Mouse (Mus musculus) neural tube, embryonic 15.5 days (tissue): ENCODE results near the gene Dnajc10. TPM values are rescaled to one million over a fixed set of nuclear protein-coding genes. Genes with fewer than 3 reads are reported as not detected.

ENCODE experiments used
- ATAC-seq: fragments of 200-750 bp; cut with Nextera tagmentation; 2 replicates; pipeline ENCODE4 v1.8.0; 2017; ENCODE audit warnings: mild to moderate bottlenecking, moderate TSS enrichment, moderate library complexity; ENCODE audit not compliant: low FRiP score
- H3K27ac ChIP-seq: fragments of 300-500 bp; sonication (generic); replicated peaks from 2 replicates; pipeline ENCODE4 v1.5.1; 2015; ENCODE audit warnings: mild to moderate bottlenecking, inconsistent platforms
- H3K27me3 ChIP-seq: fragments of 300-500 bp; sonication (generic); replicated peaks from 2 replicates; pipeline ENCODE4 v1.6.1; 2015; ENCODE audit warnings: inconsistent platforms
- H3K36me3 ChIP-seq: fragments of 300-500 bp; sonication (generic); 2 replicates; pipeline ENCODE4 v1.6.1; 2015; ENCODE audit warnings: inconsistent platforms
- H3K4me1 ChIP-seq: fragments of 300-500 bp; sonication (generic); 2 replicates; pipeline ENCODE4 v1.6.1; 2015; ENCODE audit warnings: inconsistent platforms
- H3K4me2 ChIP-seq: fragments of 300-500 bp; sonication (generic); 2 replicates; pipeline ENCODE4 v1.6.1; 2015; ENCODE audit warnings: inconsistent platforms, mild to moderate bottlenecking, moderate library complexity
- H3K4me3 ChIP-seq: fragments of 300-500 bp; sonication (generic); replicated peaks from 2 replicates; pipeline ENCODE4 v1.5.1; 2015; ENCODE audit warnings: mild to moderate bottlenecking, inconsistent platforms
- H3K9ac ChIP-seq: fragments of 300-500 bp; sonication (generic); replicated peaks from 2 replicates; pipeline ENCODE4 v1.6.1; 2015; ENCODE audit warnings: mild to moderate bottlenecking, inconsistent platforms
- H3K9me3 ChIP-seq: fragments of 300-500 bp; sonication (generic); replicated peaks from 2 replicates; pipeline ENCODE4 v1.6.1; 2016; ENCODE audit warnings: inconsistent platforms
- whole genome bisulfite sequencing: fragments of 180-500 bp; shearing (Covaris S2); methylation state at CpG from one replicate; pipeline ENCODE4 v1.1.7; 2015; ENCODE audit warnings: mixed read lengths; 5-methylcytosine and 5-hydroxymethylcytosine counted together
- polyA plus RNA-seq: library from polyadenylated mRNA; unstranded; fragments of >200 nt; fragmentation: Nextera tagmentation; extraction: Ambion mirVana; gene quantifications from 2 replicates; pipeline ENCODE4 v1.2.1, GENCODE M21; 2015

The Dnajc10 gene
- polyA plus RNA-seq, 1 experiment from 2014 or later: 60.1 TPM

GRCm38 (mm10) chr2:80303957-80304356, 11.3 kb upstream of the Dnajc10 start:
- 93% methylated on average over 2 of the region's 2 CpGs for WGBS
- no peaks in the 10 kb centered on the region for H3K9me3 ChIP-seq
- H3K9ac ChIP-seq: no peak overlapping the region
- H3K4me1 ChIP-seq: no peaks in the 10 kb centered on the region
- no peak for ATAC-seq
- H3K4me3 ChIP-seq: no peak overlapping the region
- H3K36me3 ChIP-seq: no peaks in the 10 kb centered on the region
- no peak overlapping the region for H3K27ac ChIP-seq
- H3K27me3 ChIP-seq: no peaks in the 10 kb centered on the region
- H3K4me2 ChIP-seq: no peak overlapping the region

- H3K9me3 ChIP-seq: no peaks in the 10 kb centered on the region
- no peak overlapping the region for H3K4me3 ChIP-seq
- H3K4me2 ChIP-seq: no peak overlapping the region
- no peaks in the 10 kb centered on the region for H3K36me3 ChIP-seq
- H3K4me1 ChIP-seq: no peaks in the 10 kb centered on the region
- H3K27ac ChIP-seq: no peak overlapping the region
- H3K9ac ChIP-seq: no peak overlapping the region
- ATAC-seq: no peak
- WGBS: 91% methylated on average over 3 of the region's 3 CpGs
- no peaks in the 10 kb centered on the region for H3K27me3 ChIP-seq
These were observed 7.6 kb upstream of the Dnajc10 start for GRCm38 (mm10) chr2:80307701-80308100.

- peaks cover 2% of the 10 kb centered on the region for H3K4me1 ChIP-seq
- H3K36me3 ChIP-seq: no peaks in the 10 kb centered on the region
- no peak overlapping the region for H3K9ac ChIP-seq
- 76% methylated on average over 4 of the region's 4 CpGs for WGBS
- no peaks in the 10 kb centered on the region for H3K27me3 ChIP-seq
- no peak overlapping the region for H3K4me3 ChIP-seq
- H3K9me3 ChIP-seq: no peaks in the 10 kb centered on the region
- no peak for ATAC-seq
- no peak overlapping the region for H3K27ac ChIP-seq
- H3K4me2 ChIP-seq: no peak overlapping the region
These were observed 5.5 kb upstream of the Dnajc10 start for GRCm38 (mm10) chr2:80309775-80310174.

GRCm38 (mm10) chr2:80310772-80311171, 4.5 kb upstream of the Dnajc10 start:
- peaks cover 4% of the 10 kb centered on the region for H3K4me1 ChIP-seq
- H3K4me3 ChIP-seq: no peak overlapping the region
- 71% methylated on average over 4 of the region's 4 CpGs for WGBS
- H3K4me2 ChIP-seq: no peak overlapping the region
- no peak for ATAC-seq
- no peaks in the 10 kb centered on the region for H3K27me3 ChIP-seq
- H3K36me3 ChIP-seq: no peaks in the 10 kb centered on the region
- no peak overlapping the region for H3K27ac ChIP-seq
- no peak overlapping the region for H3K9ac ChIP-seq
- H3K9me3 ChIP-seq: no peaks in the 10 kb centered on the region

DNA sequence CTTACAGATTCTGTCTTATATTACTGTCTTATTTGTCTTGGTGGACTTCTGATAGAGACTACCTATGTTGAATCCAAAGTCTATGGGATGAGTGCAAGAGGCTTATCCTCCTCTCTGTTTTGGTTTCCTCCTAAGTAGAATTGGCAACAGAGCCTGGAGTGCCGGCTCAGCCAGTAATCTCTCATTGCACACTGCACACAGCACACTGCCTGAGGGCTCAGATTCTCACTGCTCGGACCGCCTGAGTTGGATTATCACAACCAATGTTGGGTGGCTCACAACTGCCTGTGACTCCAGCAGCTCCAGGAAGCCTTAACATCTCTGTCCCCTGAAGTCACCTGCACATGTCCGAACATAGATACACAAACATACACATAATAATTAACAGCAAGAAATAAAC, 3.9 kb upstream of the Dnajc10 start:
- Histone ChIP-seq H3K4me2 (no peak overlapping the region), H3K27ac (no peak overlapping the region), H3K9me3 (no peaks in the 10 kb centered on the region), H3K36me3 (no peaks in the 10 kb centered on the region), H3K4me1 (peaks cover 9% of the 10 kb centered on the region), H3K27me3 (no peaks in the 10 kb centered on the region), H3K4me3 (no peak overlapping the region), H3K9ac (no peak overlapping the region)
- WGBS: 73% methylated on average over 4 of the region's 4 CpGs
- no peak for ATAC-seq

GRCm38 (mm10) chr2:80314201-80314600, 1.1 kb upstream of the Dnajc10 start:
- no peaks in the 10 kb centered on the region for H3K9me3 ChIP-seq
- 45% methylated on average over 1 of the region's 1 CpGs for WGBS
- H3K27ac ChIP-seq: no peak overlapping the region
- no peak for ATAC-seq
- no peak overlapping the region for H3K4me3 ChIP-seq
- peaks cover 17% of the 10 kb centered on the region for H3K4me1 ChIP-seq
- H3K36me3 ChIP-seq: no peaks in the 10 kb centered on the region
- no peaks in the 10 kb centered on the region for H3K27me3 ChIP-seq
- H3K4me2 ChIP-seq: no peak overlapping the region
- no peak overlapping the region for H3K9ac ChIP-seq

DNA sequence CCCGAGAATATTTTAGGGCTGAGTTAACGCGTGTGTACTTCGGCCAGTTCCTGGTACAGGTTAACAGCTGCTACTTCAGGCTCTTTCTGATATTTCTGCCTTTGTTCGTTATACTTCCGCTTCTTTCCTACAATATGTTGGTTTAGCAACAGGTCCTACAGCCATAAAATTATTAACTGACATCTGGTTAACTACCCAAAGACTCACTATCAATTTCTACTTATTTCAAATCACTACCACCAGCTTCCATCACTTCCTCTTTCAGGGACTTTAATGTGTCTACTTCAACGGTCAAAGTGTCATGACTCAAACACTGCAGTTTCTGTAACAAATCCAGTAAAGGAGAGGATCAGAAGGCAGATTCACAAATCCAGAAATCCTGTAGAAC, 418 bp upstream of the Dnajc10 start:
- 50% methylated on average over 7 of the region's 7 CpGs for WGBS
- Histone ChIP-seq H3K9me3 (no peaks in the 10 kb centered on the region), H3K36me3 (peaks cover 4% of the 10 kb centered on the region; the same call in 1 of the 2 replicates), H3K9ac (peak overlapping the region; percentile 89), H3K27ac (peak overlapping the region; percentile 96), H3K4me1 (peaks cover 17% of the 10 kb centered on the region), H3K4me3 (peak overlapping the region; percentile 82), H3K27me3 (no peaks in the 10 kb centered on the region), H3K4me2 (peak overlapping the region; percentile 66)
- ATAC-seq: peak; percentile 23

DNA sequence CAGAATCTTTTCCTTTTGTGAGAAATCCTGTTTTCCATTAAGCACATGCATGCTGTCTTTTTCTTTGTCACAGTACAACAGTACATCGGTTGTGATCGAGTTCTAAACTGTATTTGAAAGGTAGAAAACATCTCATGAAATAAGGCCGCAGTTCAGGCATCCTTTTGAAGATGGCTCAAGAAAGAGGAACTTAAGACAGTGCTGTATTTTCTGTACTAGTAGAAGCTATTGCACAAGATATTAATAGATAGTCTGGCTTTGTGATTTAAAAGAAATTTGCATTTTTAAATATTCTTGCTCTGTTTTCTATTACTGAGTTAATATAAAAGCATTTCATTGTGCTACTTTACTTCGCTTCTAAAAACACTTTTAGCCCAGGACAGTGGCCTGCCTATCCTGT, 7.6 kb downstream of the Dnajc10 start:
- Histone ChIP-seq H3K4me1 (no peaks in the 10 kb centered on the region), H3K27me3 (no peaks in the 10 kb centered on the region), H3K4me2 (no peak overlapping the region), H3K27ac (no peak overlapping the region), H3K4me3 (no peak overlapping the region), H3K9me3 (no peaks in the 10 kb centered on the region), H3K9ac (no peak overlapping the region), H3K36me3 (peaks cover 50% of the 10 kb centered on the region)
- 96% methylated on average over 4 of the region's 4 CpGs for WGBS
- no peak for ATAC-seq

- H3K4me3 ChIP-seq: no peak overlapping the region
- ATAC-seq: no peak
- H3K27me3 ChIP-seq: no peaks in the 10 kb centered on the region
- no peak overlapping the region for H3K4me2 ChIP-seq
- WGBS: 98% methylated on average over 2 of the region's 2 CpGs
- no peak overlapping the region for H3K9ac ChIP-seq
- H3K27ac ChIP-seq: no peak overlapping the region
- H3K9me3 ChIP-seq: no peaks in the 10 kb centered on the region
- H3K36me3 ChIP-seq: peaks cover 58% of the 10 kb centered on the region
- no peaks in the 10 kb centered on the region for H3K4me1 ChIP-seq
These were observed 10.5 kb downstream of the Dnajc10 start for GRCm38 (mm10) chr2:80325779-80326178.

DNA sequence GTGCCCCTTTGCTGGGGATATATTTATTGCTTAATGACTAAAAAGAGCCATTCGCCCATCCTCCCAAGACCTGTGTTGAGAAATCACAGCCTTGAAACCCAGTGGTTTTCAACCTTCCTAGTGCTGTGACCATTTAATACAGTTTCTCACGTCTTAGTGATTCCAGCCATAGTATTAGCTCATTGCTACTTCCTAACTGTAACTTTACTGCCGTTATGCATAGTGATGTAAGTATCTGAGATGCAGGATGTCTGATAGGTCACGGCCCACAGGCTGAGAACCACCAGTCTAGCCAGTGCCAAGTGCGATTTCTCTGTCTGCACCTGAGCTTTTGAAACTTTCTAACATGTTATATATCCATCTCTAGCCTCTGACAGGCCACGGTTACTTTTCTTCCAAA, 12.0 kb downstream of the Dnajc10 start:
- ATAC-seq: no peak
- no peak overlapping the region for H3K9ac ChIP-seq
- no peaks in the 10 kb centered on the region for H3K9me3 ChIP-seq
- no peak overlapping the region for H3K4me2 ChIP-seq
- H3K27me3 ChIP-seq: no peaks in the 10 kb centered on the region
- no peaks in the 10 kb centered on the region for H3K4me1 ChIP-seq
- H3K4me3 ChIP-seq: no peak overlapping the region
- WGBS: 95% methylated on average over 6 of the region's 6 CpGs
- peaks cover 48% of the 10 kb centered on the region for H3K36me3 ChIP-seq
- H3K27ac ChIP-seq: no peak overlapping the region

DNA sequence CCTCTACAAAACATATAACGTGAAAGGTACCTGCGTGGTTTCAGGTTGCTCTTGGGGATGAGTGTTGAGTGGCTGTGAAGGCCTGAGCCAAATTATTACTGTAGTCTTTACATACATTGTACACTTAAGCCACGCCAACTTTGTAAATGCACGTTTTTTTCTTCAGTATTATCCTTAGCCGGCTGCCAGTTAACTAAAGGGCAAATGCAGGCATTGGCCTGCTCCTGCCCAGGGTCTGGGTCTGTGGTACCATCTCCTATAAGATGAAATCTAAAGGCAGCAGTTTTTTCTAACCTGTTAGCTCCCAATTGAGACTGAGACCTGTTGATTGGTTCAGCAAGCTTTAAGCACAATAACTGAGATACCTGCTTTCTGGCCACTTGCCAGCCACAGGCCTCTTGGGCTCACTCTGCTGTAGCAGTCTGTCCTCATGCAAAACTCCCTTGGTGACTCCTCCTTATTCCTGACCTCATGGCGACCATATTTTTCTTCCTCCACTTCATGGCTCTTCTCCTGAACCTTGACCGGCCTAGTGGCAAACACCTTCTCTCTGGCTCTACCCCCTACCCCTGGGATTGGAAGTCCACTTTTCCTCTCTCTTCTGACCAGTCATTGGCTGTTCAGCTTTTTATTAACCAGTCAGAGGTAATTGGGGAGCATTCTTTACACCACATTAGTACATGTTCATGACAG, 13.8 kb downstream of the Dnajc10 start:
- Histone ChIP-seq H3K27me3 (no peaks in the 10 kb centered on the region), H3K27ac (no peak overlapping the region), H3K4me2 (no peak overlapping the region), H3K36me3 (peaks cover 42% of the 10 kb centered on the region), H3K4me1 (no peaks in the 10 kb centered on the region), H3K9me3 (no peaks in the 10 kb centered on the region), H3K9ac (no peak overlapping the region), H3K4me3 (no peak overlapping the region)
- WGBS: 94% methylated on average over 7 of the region's 7 CpGs
- no peak for ATAC-seq

- WGBS: 95% methylated on average over 9 of the region's 9 CpGs
- no peaks in the 10 kb centered on the region for H3K27me3 ChIP-seq
- no peak overlapping the region for H3K4me2 ChIP-seq
- no peak overlapping the region for H3K27ac ChIP-seq
- no peaks in the 10 kb centered on the region for H3K4me1 ChIP-seq
- no peak for ATAC-seq
- no peaks in the 10 kb centered on the region for H3K9me3 ChIP-seq
- H3K36me3 ChIP-seq: peaks cover 76% of the 10 kb centered on the region
- H3K4me3 ChIP-seq: no peak overlapping the region
- no peak overlapping the region for H3K9ac ChIP-seq
These were observed 25.3 kb downstream of the Dnajc10 start for GRCm38 (mm10) chr2:80340537-80340936.
